Mouse (Mus musculus) limb, embryonic 11.5 days (tissue): Measurements from ENCODE around the gene 9130213A22Rik. TPM values are rescaled to one million over a fixed set of nuclear protein-coding genes. Genes with fewer than 3 reads are reported as not detected.

Experiments used
- ATAC-seq: fragments of 200-750 bp; cut with Nextera tagmentation; 2 replicates; pipeline ENCODE4 v1.8.0; 2017; ENCODE audit warnings: low read depth; ENCODE audit not compliant: insufficient number of reproducible peaks, low FRiP score, low TSS enrichment
- DNase-seq: peaks from one replicate; pipeline ENCODE4 v3.0.0-alpha.2; 2015; ENCODE audit warnings: low spot score
- H3K27ac ChIP-seq: fragments of 300-500 bp; sonication (generic); replicated peaks from 2 replicates; pipeline ENCODE4 v1.5.1; 2014; ENCODE audit warnings: low read depth, mild to moderate bottlenecking, low read length
- H3K27me3 ChIP-seq: fragments of 300-500 bp; sonication (generic); 2 replicates; pipeline ENCODE4 v1.6.1; 2014; ENCODE audit warnings: mild to moderate bottlenecking, low read length, mixed read lengths; ENCODE audit not compliant: control insufficient read depth, insufficient read depth
- H3K36me3 ChIP-seq: fragments of 300-500 bp; sonication (generic); 2 replicates; pipeline ENCODE4 v1.6.1; 2014; ENCODE audit warnings: mild to moderate bottlenecking, low read length, moderate library complexity, mixed read lengths; ENCODE audit not compliant: control insufficient read depth, insufficient read depth
- H3K4me1 ChIP-seq: fragments of 300-500 bp; sonication (generic); 2 replicates; pipeline ENCODE4 v1.6.1; 2014; ENCODE audit warnings: low read length, mixed read lengths; ENCODE audit not compliant: control insufficient read depth, insufficient read depth
- H3K4me2 ChIP-seq: fragments of 300-500 bp; sonication (generic); 2 replicates; pipeline ENCODE4 v1.6.1; 2014; ENCODE audit warnings: low read depth, mild to moderate bottlenecking, moderate library complexity; ENCODE audit not compliant: severe bottlenecking
- H3K4me3 ChIP-seq: fragments of 300-500 bp; sonication (generic); 2 replicates; pipeline ENCODE4 v1.5.1; 2014; ENCODE audit warnings: low read depth, low read length
- H3K9ac ChIP-seq: fragments of 300-500 bp; sonication (generic); 2 replicates; pipeline ENCODE4 v1.6.1; 2014; ENCODE audit warnings: mild to moderate bottlenecking, low read length
- H3K9me3 ChIP-seq: fragments of 300-500 bp; sonication (generic); 2 replicates; pipeline ENCODE4 v1.6.1; 2016; ENCODE audit warnings: low read length; ENCODE audit not compliant: control insufficient read depth
- WGBS: fragments of 180-500 bp; shearing (Covaris S2); extraction: QIAGEN DNeasy Blood & Tissue Kit; methylation state at CpG from one replicate; pipeline ENCODE4 v1.1.7; 2014; 5-methylcytosine and 5-hydroxymethylcytosine counted together
- polyA plus RNA-seq: library from polyadenylated mRNA; unstranded; fragments of >200 nt; fragmentation: Nextera tagmentation; extraction: Ambion mirVana; gene quantifications from 2 replicates; pipeline ENCODE4 v1.2.1, GENCODE M21; 2014

Gene 9130213A22Rik
- polyA plus RNA-seq, 1 experiment from 2014 or later, result 0.19 TPM

GRCm38 (mm10) chr11:69076572-69076971 lies 45.8 kb downstream of the 9130213A22Rik start:
- Histone ChIP-seq H3K36me3 (no peaks in the 10 kb centered on the region), H3K27ac (no peak overlapping the region), H3K9ac (no peak overlapping the region), H3K27me3 (no peaks in the 10 kb centered on the region), H3K4me2 (no peak overlapping the region), H3K4me1 (0 out of 2 replicates have a peak, but pooled peaks cover under 1% of the 10 kb centered on the region), H3K9me3 (no peaks in the 10 kb centered on the region), H3K4me3 (no peak overlapping the region)
- ATAC-seq (no peak), DNase-seq (no peak)
- WGBS, result 63% methylated on average over 5 of the region's 5 CpGs

- no peak for DNase-seq
Observed at GRCm38 (mm10) chr11:69075764-69076479, 46.5 kb downstream of the 9130213A22Rik start.

DNA sequence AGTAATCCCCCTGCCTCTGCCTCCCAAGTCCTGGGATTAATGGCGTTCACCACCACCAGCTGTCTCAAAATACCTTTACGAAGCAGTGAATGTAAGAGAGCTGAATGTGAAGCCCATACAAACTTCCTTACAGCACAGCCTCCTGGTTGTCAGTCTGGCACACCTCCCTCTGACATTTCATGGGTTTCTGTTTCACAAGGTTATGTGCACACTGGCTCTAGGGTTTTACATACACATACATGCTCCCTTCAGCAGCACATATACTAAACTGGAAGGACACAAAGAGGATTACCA lies 47.7 kb downstream of the 9130213A22Rik start:
- no peak overlapping the region for H3K9ac ChIP-seq
- H3K4me2 ChIP-seq, result no peak overlapping the region
- no peaks in the 10 kb centered on the region for H3K9me3 ChIP-seq
- no peak overlapping the region for H3K4me3 ChIP-seq
- ATAC-seq (no peak), DNase-seq (no peak)
- WGBS, result 49% methylated on average over 2 of the region's 2 CpGs
- peaks cover 6% of the 10 kb centered on the region; the same call in 1 of the 2 replicates for H3K4me1 ChIP-seq
- no peaks in the 10 kb centered on the region for H3K36me3 ChIP-seq
- H3K27me3 ChIP-seq, result no peaks in the 10 kb centered on the region
- H3K27ac ChIP-seq, result no peak overlapping the region

More at GRCm38 (mm10) chr11:69075764-69076479, 46.5 kb downstream of the 9130213A22Rik start:
- H3K9ac ChIP-seq, result no peak overlapping the region
- ATAC-seq, result no peak
- H3K4me3 ChIP-seq, result no peak overlapping the region
- H3K27ac ChIP-seq, result no peak overlapping the region
- no peaks in the 10 kb centered on the region for H3K36me3 ChIP-seq
- peaks cover 6% of the 10 kb centered on the region; the same call in 1 of the 2 replicates for H3K4me1 ChIP-seq
- 54% methylated on average over 8 of the region's 9 CpGs for WGBS
- H3K4me2 ChIP-seq, result no peak overlapping the region
- H3K27me3 ChIP-seq, result no peaks in the 10 kb centered on the region
- no peaks in the 10 kb centered on the region for H3K9me3 ChIP-seq

DNA sequence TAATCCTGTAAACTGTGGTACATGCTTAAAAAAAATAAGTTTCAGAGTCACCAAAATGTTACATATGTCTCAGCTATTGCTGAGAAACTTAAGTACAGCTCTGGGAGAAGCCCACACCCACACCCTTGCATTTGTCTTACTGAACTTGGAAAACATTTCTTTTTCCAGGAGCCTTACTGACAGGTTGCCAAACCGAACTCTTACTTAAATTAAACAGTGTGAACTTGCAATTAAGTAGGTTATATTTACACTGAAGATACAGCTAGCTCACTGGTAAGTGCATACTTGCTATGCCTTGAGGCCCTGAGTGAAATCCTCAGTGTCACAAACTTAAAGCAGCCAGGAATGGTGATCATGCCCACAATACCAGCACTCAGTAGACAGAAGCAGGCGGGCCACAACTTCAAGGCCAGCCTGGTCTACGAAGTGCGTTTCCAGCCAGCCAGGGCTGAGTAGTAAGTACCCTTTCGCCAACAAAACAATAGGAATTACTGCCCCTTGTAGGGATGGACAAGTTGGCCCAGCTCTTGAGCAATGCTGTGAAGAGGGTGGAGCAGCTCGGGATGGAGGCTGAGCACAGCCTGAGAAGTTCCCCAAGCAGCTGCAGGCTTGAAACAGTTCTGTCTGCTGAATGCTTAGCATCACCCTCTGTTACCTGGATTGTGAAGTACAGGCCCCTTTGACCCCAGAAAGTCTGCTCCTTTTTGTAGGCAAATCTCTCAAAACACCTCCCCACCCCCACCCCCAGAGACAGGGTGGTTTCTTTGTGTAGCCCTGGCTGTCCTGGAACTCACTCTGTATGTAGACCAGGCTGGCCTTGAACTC lies 48.2 kb downstream of the 9130213A22Rik start:
- H3K4me3 ChIP-seq, result no peak overlapping the region
- no peaks in the 10 kb centered on the region for H3K9me3 ChIP-seq
- peaks cover 6% of the 10 kb centered on the region; the same call in 1 of the 2 replicates for H3K4me1 ChIP-seq
- no peak overlapping the region; the same call in 1 of the 2 replicates for H3K27ac ChIP-seq
- ATAC-seq (no peak), DNase-seq (no peak)
- H3K4me2 ChIP-seq, result no peak overlapping the region
- whole genome bisulfite sequencing, result 42% methylated on average over 6 of the region's 6 CpGs
- H3K27me3 ChIP-seq, result no peaks in the 10 kb centered on the region
- H3K36me3 ChIP-seq, result no peaks in the 10 kb centered on the region
- H3K9ac ChIP-seq, result no peak overlapping the region

DNA sequence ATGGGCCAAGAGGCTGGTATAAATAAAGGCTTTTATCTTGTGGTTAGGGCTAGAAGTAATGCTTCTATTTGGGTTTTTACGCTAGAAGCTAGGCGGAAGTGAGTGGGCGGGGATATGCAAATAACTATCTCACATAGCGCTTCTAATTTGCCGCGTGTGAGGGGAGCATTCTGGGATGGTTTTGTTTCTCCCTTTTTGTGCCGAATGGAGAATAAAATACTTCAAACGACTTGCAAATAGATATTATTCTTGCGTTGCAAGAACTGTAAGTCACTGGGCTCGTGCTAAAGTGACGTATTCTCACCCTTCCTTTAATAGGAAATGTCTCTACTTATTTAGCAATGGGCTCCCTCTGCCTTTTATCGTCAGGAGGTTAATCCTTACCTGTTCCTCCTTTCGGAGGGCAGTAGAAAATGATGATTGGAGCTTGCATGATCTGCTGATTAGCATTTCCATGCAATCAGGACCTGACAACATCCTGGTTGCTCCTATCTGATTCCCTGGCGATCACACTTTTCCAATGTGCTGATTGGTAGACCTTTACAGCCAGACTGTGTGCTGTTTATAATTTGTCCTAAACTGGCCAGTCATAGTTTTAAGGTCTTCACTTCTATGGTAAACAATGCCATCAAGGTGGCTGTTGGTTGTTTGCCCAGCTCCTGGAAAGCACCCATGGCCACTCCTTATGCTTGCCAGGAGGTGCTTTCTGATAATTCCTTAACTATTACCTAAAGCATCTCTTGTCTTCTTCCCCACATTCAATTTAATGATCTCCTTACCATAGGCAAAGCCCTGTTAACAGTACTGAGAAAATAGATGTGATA lies 49.1 kb downstream of the 9130213A22Rik start:
- Histone ChIP-seq H3K4me3 (peak overlapping the region; percentile 20; the same call in 1 of the 2 replicates), H3K27ac (peak overlapping the region; percentile 76), H3K4me2 (peak overlapping the region; percentile 41), H3K36me3 (no peaks in the 10 kb centered on the region), H3K27me3 (no peaks in the 10 kb centered on the region), H3K4me1 (peaks cover 6% of the 10 kb centered on the region; the same call in 1 of the 2 replicates), H3K9ac (peak overlapping the region; percentile 61; the same call in 1 of the 2 replicates), H3K9me3 (no peaks in the 10 kb centered on the region)
- 0% methylated on average over 14 of the region's 14 CpGs for WGBS
- peak; percentile 72 for ATAC-seq
- DNase-seq, result peak; percentile 80

- Histone ChIP-seq H3K4me2 (peak overlapping the region; percentile 41; the same call in 1 of the 2 replicates), H3K9me3 (no peaks in the 10 kb centered on the region), H3K4me3 (peak overlapping the region; percentile 20; the same call in 1 of the 2 replicates), H3K27me3 (no peaks in the 10 kb centered on the region), H3K9ac (no peak overlapping the region), H3K4me1 (peaks cover 6% of the 10 kb centered on the region; the same call in 1 of the 2 replicates), H3K27ac (no peak overlapping the region), H3K36me3 (no peaks in the 10 kb centered on the region)
- no peak for ATAC-seq
- no peak for DNase-seq
- WGBS, result 15% methylated on average over 9 of the region's 9 CpGs
Observed at GRCm38 (mm10) chr11:69072666-69073064, 49.7 kb downstream of the 9130213A22Rik start.

DNA sequence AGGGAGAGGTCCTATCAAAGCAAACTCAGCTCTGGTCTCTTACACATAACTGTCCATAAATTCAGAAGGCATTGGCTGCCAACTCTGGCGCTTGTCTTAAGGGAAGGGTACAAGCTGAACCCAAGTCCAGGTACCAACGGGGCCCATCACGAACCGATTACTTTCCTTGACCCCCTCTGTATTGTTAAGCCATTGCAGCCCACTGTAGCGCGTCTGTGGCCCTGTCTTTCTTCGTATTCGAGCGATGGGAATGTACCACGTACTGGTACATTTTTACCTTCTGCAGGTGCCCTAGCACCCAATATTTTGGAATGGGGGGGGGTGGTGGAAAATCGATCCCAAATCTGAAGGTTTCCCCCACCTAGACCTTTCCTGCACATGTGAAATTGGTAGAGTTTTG lies 50.2 kb downstream of the 9130213A22Rik start:
- H3K9ac ChIP-seq, result no peak overlapping the region
- DNase-seq (no peak), ATAC-seq (no peak)
- no peaks in the 10 kb centered on the region for H3K27me3 ChIP-seq
- H3K36me3 ChIP-seq, result no peaks in the 10 kb centered on the region
- no peak overlapping the region for H3K4me3 ChIP-seq
- peak overlapping the region; percentile 41; the same call in 1 of the 2 replicates for H3K4me2 ChIP-seq
- peaks cover 6% of the 10 kb centered on the region; the same call in 1 of the 2 replicates for H3K4me1 ChIP-seq
- 79% methylated on average over 11 of the region's 11 CpGs for WGBS
- H3K27ac ChIP-seq, result no peak overlapping the region
- no peaks in the 10 kb centered on the region for H3K9me3 ChIP-seq

DNA sequence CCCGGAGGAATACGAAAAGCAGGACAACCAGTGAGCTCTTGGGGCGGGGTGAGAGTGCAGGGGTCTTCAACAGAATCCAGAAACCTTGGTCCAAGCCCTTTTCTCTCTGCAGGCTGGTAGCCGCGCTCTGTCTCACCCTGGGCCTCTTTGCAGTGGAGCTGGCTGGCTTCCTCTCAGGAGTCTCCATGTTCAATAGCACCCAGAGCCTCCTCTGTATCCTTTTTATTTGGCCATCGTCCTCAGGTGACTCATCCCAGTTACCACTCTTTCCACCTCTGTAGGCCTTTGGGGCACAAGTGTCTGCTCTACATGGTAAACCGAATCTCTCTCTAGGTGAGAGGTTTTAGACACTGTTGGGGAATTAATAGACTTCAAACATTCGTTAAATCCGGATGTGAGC lies 51.1 kb downstream of the 9130213A22Rik start:
- Histone ChIP-seq H3K27ac (peak overlapping the region; percentile 36; the same call in 1 of the 2 replicates), H3K4me1 (peaks cover 10% of the 10 kb centered on the region; the same call in 1 of the 2 replicates), H3K27me3 (no peaks in the 10 kb centered on the region), H3K36me3 (no peaks in the 10 kb centered on the region), H3K9ac (peak overlapping the region; percentile 80), H3K4me3 (peak overlapping the region; percentile 50), H3K9me3 (no peaks in the 10 kb centered on the region), H3K4me2 (peak overlapping the region; percentile 74)
- peak; percentile 37 for DNase-seq
- ATAC-seq, result no peak
- WGBS, result 23% methylated on average over 9 of the region's 9 CpGs
